Mouse (Mus musculus) forebrain, postnatal 0 days (tissue): ENCODE data around the gene Ndrg3. TPM values are rescaled to one million over a fixed set of nuclear protein-coding genes. Genes with fewer than 3 reads are reported as not detected.

Source experiments
- ATAC-seq: fragments of 200-750 bp; cut with Nextera tagmentation; 2 replicates; pipeline ENCODE4 v1.8.0; 2017; ENCODE audit warnings: mild to moderate bottlenecking, moderate library complexity
- DNase-seq: peaks from one replicate; pipeline ENCODE4 v3.0.0-alpha.2; 2015
- H3K27ac ChIP-seq: fragments of 300-500 bp; sonication (generic); 2 replicates; pipeline ENCODE4 v1.5.1; 2014; ENCODE audit warnings: low read depth, mild to moderate bottlenecking, antibody characterized with exemption, low read length, moderate library complexity, mixed read lengths
- H3K27me3 ChIP-seq: fragments of 300-500 bp; sonication (generic); 2 replicates; pipeline ENCODE4 v1.6.1; 2014; ENCODE audit warnings: mild to moderate bottlenecking, low read length, mixed read lengths; ENCODE audit not compliant: insufficient read depth
- H3K36me3 ChIP-seq: fragments of 300-500 bp; sonication (generic); 2 replicates; pipeline ENCODE4 v1.6.1; 2014; ENCODE audit warnings: mild to moderate bottlenecking, moderate library complexity; ENCODE audit not compliant: insufficient read depth
- H3K4me1 ChIP-seq: fragments of 300-500 bp; sonication (generic); 2 replicates; pipeline ENCODE4 v1.6.1; 2014; ENCODE audit warnings: antibody characterized with exemption; ENCODE audit not compliant: insufficient read depth
- H3K4me2 ChIP-seq: fragments of 300-500 bp; sonication (generic); 2 replicates; pipeline ENCODE4 v1.6.1; 2014; ENCODE audit warnings: low read depth, mild to moderate bottlenecking, moderate library complexity
- H3K4me3 ChIP-seq: fragments of 300-500 bp; sonication (generic); 2 replicates; pipeline ENCODE4 v1.5.1; 2014; ENCODE audit warnings: low read depth, low read length, mixed read lengths
- H3K9ac ChIP-seq: fragments of 300-500 bp; sonication (generic); 2 replicates; pipeline ENCODE4 v1.6.1; 2014; ENCODE audit warnings: mild to moderate bottlenecking
- H3K9me3 ChIP-seq: fragments of 300-500 bp; sonication (generic); 2 replicates; pipeline ENCODE4 v1.6.1; 2016; ENCODE audit warnings: low read length
- CTCF ChIP-seq: sonication (generic); IDR thresholded peaks from 2 replicates; pipeline ENCODE4 v1.5.1; 2016; ENCODE audit warnings: antibody characterized with exemption, control low read depth, low read depth
- WGBS: fragments of 180-500 bp; shearing (Covaris S2); extraction: QIAGEN DNeasy Blood & Tissue Kit; methylation state at CpG from one replicate; pipeline ENCODE4 v1.1.7; 2014; 5-methylcytosine and 5-hydroxymethylcytosine counted together
- polyA plus RNA-seq: library from polyadenylated mRNA; unstranded; fragments of >200 nt; fragmentation: Nextera tagmentation; extraction: Ambion mirVana; gene quantifications from 2 replicates; pipeline ENCODE4 v1.2.1, GENCODE M21; 2015
- total RNA-seq: library from RNA; depleted of rRNA; stranded (reverse); fragments of >200 nt; gene quantifications from 2 replicates; pipeline ENCODE4 v1.2.3, GENCODE M21; 2014

The Ndrg3 gene
- total and polyA plus RNA-seq, 2 experiments from 2014 or later, result 147 to 161 TPM

DNA sequence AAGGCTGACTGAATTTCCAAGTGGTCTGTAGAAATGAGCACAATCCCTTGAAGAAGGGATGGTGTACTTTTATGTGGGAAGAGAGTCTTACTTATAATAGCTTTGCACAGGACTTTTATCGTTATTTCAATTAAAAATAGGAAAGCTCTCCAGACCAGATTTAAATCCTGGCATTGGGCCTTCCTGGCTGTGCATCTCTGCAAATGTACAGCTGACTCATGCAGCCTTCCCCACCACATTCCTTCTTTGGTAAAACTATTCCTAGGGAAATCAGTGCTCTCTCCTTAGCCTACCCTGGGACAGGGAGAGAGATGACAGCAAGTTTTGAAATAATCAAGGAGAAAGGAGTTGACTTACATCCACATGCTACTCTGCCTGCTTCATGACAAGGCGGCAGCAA lies 54.1 kb downstream of the Ndrg3 start:
- Histone ChIP-seq H3K4me1 (no peaks in the 10 kb centered on the region), H3K27me3 (no peaks in the 10 kb centered on the region), H3K4me3 (no peak overlapping the region), H3K36me3 (peaks cover 43% of the 10 kb centered on the region), H3K27ac (peak overlapping the region; percentile 29; the same call in 1 of the 2 replicates), H3K4me2 (no peak overlapping the region), H3K9me3 (no peaks in the 10 kb centered on the region), H3K9ac (no peak overlapping the region)
- ATAC-seq, result no peak
- no peak for TF ChIP-seq CTCF
- WGBS, result 81% methylated on average over 2 of the region's 2 CpGs
- peak; percentile 37 for DNase-seq

DNA sequence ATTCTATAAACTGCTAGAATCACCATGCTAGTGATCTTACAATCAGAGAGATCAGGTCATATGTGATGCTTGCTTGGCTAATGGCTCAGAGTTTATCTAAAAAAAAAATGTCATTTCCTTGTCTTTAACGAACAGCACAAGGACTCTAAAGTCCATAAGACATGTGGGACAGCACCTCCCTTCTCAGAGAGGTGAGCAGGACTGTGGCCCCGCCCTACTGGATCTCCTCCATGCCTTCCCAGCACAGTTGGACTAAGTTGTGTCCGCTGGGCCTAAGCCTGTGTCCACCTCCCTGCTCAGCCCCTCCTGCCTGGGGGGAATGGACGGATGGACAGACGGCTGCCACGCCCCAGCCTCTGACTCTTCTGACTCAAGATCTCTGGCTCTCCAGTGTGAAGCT lies 56.9 kb downstream of the Ndrg3 start:
- no peak for DNase-seq
- no peaks in the 10 kb centered on the region for H3K4me1 ChIP-seq
- WGBS, result 92% methylated on average over 6 of the region's 6 CpGs
- no peak overlapping the region for H3K9ac ChIP-seq
- no peak overlapping the region for H3K27ac ChIP-seq
- H3K4me3 ChIP-seq, result no peak overlapping the region
- no peak for ATAC-seq
- H3K27me3 ChIP-seq, result no peaks in the 10 kb centered on the region
- no peak overlapping the region for H3K4me2 ChIP-seq
- H3K36me3 ChIP-seq, result peaks cover 60% of the 10 kb centered on the region
- no peaks in the 10 kb centered on the region for H3K9me3 ChIP-seq
- TF ChIP-seq CTCF, result no peak

DNA sequence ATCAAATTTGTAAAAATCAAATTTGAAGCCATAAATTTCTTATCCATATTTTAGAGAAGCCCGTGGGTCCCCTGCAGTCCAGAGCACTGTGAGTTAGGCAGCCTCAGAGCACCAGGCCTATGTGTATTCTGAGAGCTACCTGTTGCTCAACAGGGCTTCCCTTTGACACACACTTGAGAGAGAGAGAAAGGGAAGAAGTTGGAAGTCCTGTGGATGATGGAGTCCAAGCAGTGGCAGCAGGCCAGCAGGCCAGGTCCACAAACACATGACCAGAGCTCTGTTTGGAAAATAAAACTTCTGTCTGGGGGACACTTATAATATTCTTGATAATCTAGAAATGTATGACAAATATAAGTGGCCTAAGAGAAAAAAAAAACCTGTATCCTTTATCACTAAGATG lies 58.4 kb downstream of the Ndrg3 start:
- H3K9ac ChIP-seq, result no peak overlapping the region
- no peak for TF ChIP-seq CTCF
- H3K27ac ChIP-seq, result no peak overlapping the region
- ATAC-seq, result no peak
- no peak overlapping the region for H3K4me3 ChIP-seq
- H3K27me3 ChIP-seq, result no peaks in the 10 kb centered on the region
- no peaks in the 10 kb centered on the region for H3K9me3 ChIP-seq
- no peak for DNase-seq
- H3K36me3 ChIP-seq, result peaks cover 59% of the 10 kb centered on the region
- H3K4me1 ChIP-seq, result no peaks in the 10 kb centered on the region
- 91% methylated on average over 1 of the region's 1 CpGs for WGBS
- no peak overlapping the region for H3K4me2 ChIP-seq

DNA sequence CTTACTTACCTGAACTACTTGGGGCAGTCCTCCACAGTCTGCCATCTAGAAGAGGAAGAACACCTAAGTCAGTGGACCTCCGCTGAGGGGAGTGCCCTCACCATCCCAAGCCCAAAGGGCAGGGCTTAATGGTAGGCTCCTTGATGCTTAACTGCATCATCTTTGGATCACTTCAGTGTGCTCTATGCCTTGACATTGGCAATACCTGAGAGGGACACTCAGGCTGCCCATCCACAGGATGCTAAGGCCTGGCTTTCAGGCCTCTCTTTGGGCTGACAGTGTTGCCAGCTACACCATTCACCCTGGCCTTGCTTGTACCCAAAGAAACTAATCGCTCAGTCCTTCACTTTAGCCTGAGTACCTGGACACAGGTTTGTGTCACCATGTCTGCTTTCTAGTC lies 60.4 kb downstream of the Ndrg3 start:
- no peak for TF ChIP-seq CTCF
- Histone ChIP-seq H3K4me1 (no peaks in the 10 kb centered on the region), H3K27ac (no peak overlapping the region), H3K27me3 (no peaks in the 10 kb centered on the region), H3K4me2 (no peak overlapping the region), H3K9ac (no peak overlapping the region), H3K4me3 (no peak overlapping the region), H3K9me3 (no peaks in the 10 kb centered on the region), H3K36me3 (peaks cover 57% of the 10 kb centered on the region)
- DNase-seq (no peak), ATAC-seq (no peak)
- 100% methylated on average over 2 of the region's 2 CpGs for WGBS

DNA sequence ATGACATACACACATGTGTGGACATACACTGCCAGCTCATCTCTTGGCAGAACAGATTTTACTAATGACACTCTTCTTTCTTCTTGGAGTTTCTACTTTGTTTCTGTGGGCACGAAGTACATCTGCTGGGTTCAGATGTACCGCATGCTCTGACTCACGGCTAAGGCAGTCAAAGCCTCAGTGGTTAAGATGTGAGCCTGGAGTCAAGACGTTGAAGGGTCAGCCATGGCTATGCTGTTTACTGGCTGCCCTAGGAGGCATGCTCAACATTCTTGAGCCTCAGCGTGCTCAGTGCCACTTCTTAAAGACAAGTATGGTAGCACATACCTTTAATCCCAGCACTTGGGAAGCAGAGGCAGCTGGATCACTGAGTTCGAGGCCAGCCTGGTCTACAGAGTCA lies 61.3 kb downstream of the Ndrg3 start:
- WGBS, result 92% methylated on average over 6 of the region's 6 CpGs
- Histone ChIP-seq H3K27me3 (no peaks in the 10 kb centered on the region), H3K9ac (no peak overlapping the region), H3K27ac (no peak overlapping the region), H3K9me3 (no peaks in the 10 kb centered on the region), H3K4me1 (no peaks in the 10 kb centered on the region), H3K36me3 (peaks cover 52% of the 10 kb centered on the region), H3K4me3 (no peak overlapping the region), H3K4me2 (no peak overlapping the region)
- no peak for TF ChIP-seq CTCF
- no peak for DNase-seq
- ATAC-seq, result no peak

DNA sequence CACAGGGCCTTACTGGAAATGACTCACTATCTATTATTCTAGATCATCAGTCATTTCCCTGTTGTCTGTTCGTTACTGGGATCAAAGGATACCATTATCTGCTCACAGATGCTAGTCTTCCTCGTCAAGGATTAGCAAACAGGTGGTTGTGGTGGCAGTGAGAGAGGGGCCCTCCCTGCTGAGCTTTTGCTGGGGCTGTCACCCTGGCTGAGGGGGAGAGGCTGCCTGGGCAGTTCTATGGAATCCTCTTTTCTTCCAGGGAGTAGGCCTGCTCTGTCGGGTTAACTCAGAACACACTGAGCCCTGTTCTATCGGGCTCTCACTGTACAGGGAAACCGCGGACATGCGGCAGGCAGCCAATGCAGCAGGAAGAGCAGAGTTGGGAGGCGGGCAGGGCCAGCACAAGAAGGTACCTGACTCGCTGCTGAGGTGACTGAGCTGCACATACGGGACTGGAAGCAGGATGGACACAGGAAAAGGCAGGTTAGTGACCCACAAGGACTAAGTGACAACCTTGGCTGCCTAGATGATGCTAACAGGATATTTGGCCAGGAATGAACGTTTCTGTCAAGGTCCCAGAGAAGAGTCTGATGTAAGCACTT lies 62.2 kb downstream of the Ndrg3 start:
- ATAC-seq, result no peak; the same call in 1 of the 2 replicates
- H3K4me3 ChIP-seq, result no peak overlapping the region
- no peaks in the 10 kb centered on the region for H3K4me1 ChIP-seq
- H3K9me3 ChIP-seq, result no peaks in the 10 kb centered on the region
- no peak overlapping the region for H3K9ac ChIP-seq
- no peak for TF ChIP-seq CTCF
- H3K27me3 ChIP-seq, result no peaks in the 10 kb centered on the region
- H3K27ac ChIP-seq, result no peak overlapping the region
- no peak for DNase-seq
- H3K36me3 ChIP-seq, result peaks cover 47% of the 10 kb centered on the region
- WGBS, result 59% methylated on average over 11 of the region's 11 CpGs
- no peak overlapping the region for H3K4me2 ChIP-seq

DNA sequence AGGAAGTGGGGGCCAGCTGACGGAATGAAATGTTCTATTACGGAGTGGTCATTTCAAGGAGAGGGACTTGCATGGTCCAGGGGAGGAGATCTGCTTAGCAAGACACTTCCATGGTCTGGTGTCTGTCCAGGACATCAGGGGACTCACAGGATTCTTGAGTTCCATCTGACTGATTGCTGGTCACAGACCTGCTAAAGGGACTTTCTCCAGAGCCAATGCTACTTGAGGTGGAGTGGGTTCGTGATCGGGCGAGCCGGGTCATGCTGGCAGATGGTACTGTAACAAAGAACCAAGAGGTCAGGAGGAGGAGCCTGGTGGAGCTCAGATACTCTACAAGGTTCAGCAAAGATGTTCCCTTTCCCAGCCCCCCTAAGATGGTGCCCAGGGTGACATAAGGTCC lies 63.2 kb downstream of the Ndrg3 start:
- Histone ChIP-seq H3K27me3 (no peaks in the 10 kb centered on the region), H3K27ac (no peak overlapping the region), H3K9me3 (no peaks in the 10 kb centered on the region), H3K4me2 (no peak overlapping the region), H3K9ac (no peak overlapping the region), H3K4me3 (no peak overlapping the region), H3K36me3 (peaks cover 47% of the 10 kb centered on the region), H3K4me1 (no peaks in the 10 kb centered on the region)
- DNase-seq, result no peak
- no peak for ATAC-seq
- no peak for TF ChIP-seq CTCF
- over 99% methylated on average over 6 of the region's 6 CpGs for WGBS
